Mouse (Mus musculus) testis, postnatal 10 days (tissue): ENCODE measurements at regions not wholly inside any gene's neighbourhood (a gene's known extent, or its start where the extent isn't known, plus 50 kb on each side); places are given as distances from the start of the nearest gene placed in this dataset.

Experiments used
- DNase-seq: peaks from one replicate; pipeline ENCODE4 v3.0.0; 2021; ENCODE audit warnings: low spot score

GRCm38 (mm10) chr6:88964071-88964470 is 62.0 kb downstream of the Tpra1 start:
- no peak for DNase-seq

- no peak for DNase-seq
These were observed 62.9 kb downstream of the Tpra1 start for GRCm38 (mm10) chr6:88964911-88965310.

GRCm38 (mm10) chr6:88965361-88966226 is 63.5 kb downstream of the Tpra1 start:
- DNase-seq: no peak

GRCm38 (mm10) chr6:88966501-88966900 is 64.5 kb downstream of the Tpra1 start:
- no peak for DNase-seq

- no peak for DNase-seq
These were observed 66.8 kb downstream of the Tpra1 start for GRCm38 (mm10) chr6:88968842-88969241.

- DNase-seq: no peak
These were observed 69.7 kb downstream of the Tpra1 start for GRCm38 (mm10) chr6:88971729-88972128.

GRCm38 (mm10) chr6:88974457-88974856 is 72.4 kb downstream of the Tpra1 start:
- no peak for DNase-seq

GRCm38 (mm10) chr6:88976581-88976980 is 74.5 kb downstream of the Tpra1 start:
- no peak for DNase-seq

- peak; percentile 58 for DNase-seq
These were observed 74.9 kb downstream of the Tpra1 start for GRCm38 (mm10) chr6:88976994-88977393.

- DNase-seq: no peak
These were observed 76.9 kb downstream of the Tpra1 start for GRCm38 (mm10) chr6:88978970-88979369.

GRCm38 (mm10) chr6:88980112-88980511 is 78.1 kb downstream of the Tpra1 start:
- peak; percentile 72 for DNase-seq

GRCm38 (mm10) chr6:88981544-88981943 is 79.5 kb downstream of the Tpra1 start:
- no peak for DNase-seq

GRCm38 (mm10) chr6:88984170-88984569 is 82.1 kb downstream of the Tpra1 start:
- no peak for DNase-seq

GRCm38 (mm10) chr6:88984863-88985262 is 82.8 kb downstream of the Tpra1 start:
- DNase-seq: no peak

- no peak for DNase-seq
These were observed 86.5 kb downstream of the Tpra1 start for GRCm38 (mm10) chr6:88988551-88988950.

- DNase-seq: no peak
These were observed 87.7 kb downstream of the Tpra1 start for GRCm38 (mm10) chr6:88989617-88990299.

- no peak for DNase-seq
These were observed 88.2 kb downstream of the Tpra1 start for GRCm38 (mm10) chr6:88990300-88990685.

GRCm38 (mm10) chr6:88995077-88995476 is 93.0 kb downstream of the Tpra1 start:
- no peak for DNase-seq

GRCm38 (mm10) chr6:88998927-88999722 is 97.1 kb downstream of the Tpra1 start:
- no peak for DNase-seq

GRCm38 (mm10) chr6:89000359-89000758 is 98.3 kb downstream of the Tpra1 start:
- DNase-seq: no peak

- DNase-seq: no peak
These were observed 101.3 kb downstream of the Tpra1 start for GRCm38 (mm10) chr6:89003197-89003923.

- DNase-seq: no peak
These were observed 103.0 kb downstream of the Tpra1 start for GRCm38 (mm10) chr6:89005094-89005493.
